Mouse (Mus musculus) testis, adult 2 months (tissue): Measurements from ENCODE around the gene Fryl.

Experiments
- CTCF ChIP-seq: fragments of 200-500 bp; IDR thresholded peaks from 2 replicates; pipeline ENCODE4 v1.5.1; 2012; ENCODE audit warnings: low read depth, mild to moderate bottlenecking, inconsistent platforms, low read length, moderate library complexity; ENCODE audit not compliant: control insufficient read depth, insufficient read depth, insufficient replicate concordance
- POLR2A ChIP-seq: fragments of 200-500 bp; IDR thresholded peaks from 2 replicates; pipeline ENCODE4 v1.6.1; 2012; ENCODE audit warnings: low read depth, mild to moderate bottlenecking, inconsistent platforms, low read length, moderate library complexity; ENCODE audit not compliant: control insufficient read depth

GRCm38 (mm10) chr5:73028646-73029045, 227.8 kb downstream of the Fryl start:
- no peak for TF ChIP-seq CTCF
- no peak for TF ChIP-seq POLR2A
